Mouse (Mus musculus) brain, embryonic 14.5 days (tissue): Measurements from ENCODE around the gene Ms4a4a.

ENCODE experiments used
- CTCF ChIP-seq: fragments of 200-500 bp; IDR thresholded peaks from 2 replicates; pipeline ENCODE4 v1.5.1; 2012; ENCODE audit warnings: inconsistent platforms, mild to moderate bottlenecking, moderate library complexity, borderline replicate concordance; ENCODE audit not compliant: insufficient read depth, insufficient read length; ENCODE audit errors: extremely low read depth
- POLR2A ChIP-seq: fragments of 200-500 bp; IDR thresholded peaks from 2 replicates; pipeline ENCODE4 v1.6.1; 2012; ENCODE audit warnings: mild to moderate bottlenecking, inconsistent platforms, borderline replicate concordance; ENCODE audit not compliant: poor library complexity, insufficient read depth, insufficient read length, severe bottlenecking; ENCODE audit errors: extremely low read depth

- TF ChIP-seq CTCF (no peak), POLR2A (no peak)
Measured at GRCm38 (mm10) chr19:11404527-11404926, 29.2 kb downstream of the Ms4a4a start, which contains the start of gene Ms4a4c.
